Mouse (Mus musculus): Measurements from ENCODE around the gene Slc13a3.
A peak's percentile ranks its signal among the peaks of the same experiment; 100 is the strongest.

Gene Slc13a3

DNA sequence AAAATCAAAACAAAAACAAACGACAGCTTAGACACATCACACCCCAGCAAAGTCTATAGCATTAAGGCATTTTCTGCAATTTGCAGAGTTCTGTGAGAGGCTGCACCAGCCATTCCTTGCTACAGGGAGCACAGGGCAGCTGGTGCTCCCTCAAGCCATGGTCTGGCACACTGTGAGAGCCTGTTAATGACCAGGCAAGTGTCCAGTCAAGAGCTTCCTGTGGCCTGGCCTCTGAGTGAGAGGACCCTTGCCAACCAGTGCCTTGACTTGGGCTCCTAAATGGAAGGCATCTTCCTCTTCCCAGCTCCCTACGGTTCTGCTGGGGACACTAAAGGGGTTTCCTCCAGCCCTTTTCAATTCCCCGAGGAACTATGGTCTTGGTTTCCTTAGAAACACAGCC lies 59.1 kb downstream of the Slc13a3 start:
- DNase-seq (ENCODE audit: low read depth, low spot score), result no peak

DNA sequence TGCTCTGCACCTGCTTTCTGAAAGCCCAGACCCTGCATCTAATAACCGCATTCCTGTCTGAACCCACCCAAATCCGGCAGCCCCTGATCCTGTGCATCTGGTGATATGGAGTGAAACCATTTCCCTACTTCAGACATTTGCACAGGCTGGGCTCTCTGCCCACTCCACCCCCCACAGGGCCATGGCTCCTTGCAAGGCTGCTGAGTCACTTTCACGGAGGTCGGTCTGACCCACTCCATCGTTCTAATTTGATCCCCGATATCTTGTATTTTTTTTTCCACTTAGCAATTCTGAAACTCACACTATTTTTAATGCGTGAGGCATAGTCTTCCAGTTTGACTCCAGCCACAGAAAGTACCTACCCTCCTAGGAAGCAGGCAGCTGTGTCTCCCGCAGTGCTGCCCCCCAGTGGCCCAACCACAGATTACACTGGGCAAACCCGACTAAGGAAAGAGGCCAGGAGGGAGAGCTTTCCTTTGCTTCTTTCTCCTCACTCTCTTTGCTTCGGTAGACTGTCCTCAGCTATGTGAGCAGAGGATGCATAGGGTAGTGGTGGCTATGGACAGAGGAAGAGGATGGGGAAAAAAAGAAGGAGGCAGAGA lies 65.2 kb downstream of the Slc13a3 start:
- DNase-seq (ENCODE audit: low read depth, low spot score), result peak; percentile 48

DNA sequence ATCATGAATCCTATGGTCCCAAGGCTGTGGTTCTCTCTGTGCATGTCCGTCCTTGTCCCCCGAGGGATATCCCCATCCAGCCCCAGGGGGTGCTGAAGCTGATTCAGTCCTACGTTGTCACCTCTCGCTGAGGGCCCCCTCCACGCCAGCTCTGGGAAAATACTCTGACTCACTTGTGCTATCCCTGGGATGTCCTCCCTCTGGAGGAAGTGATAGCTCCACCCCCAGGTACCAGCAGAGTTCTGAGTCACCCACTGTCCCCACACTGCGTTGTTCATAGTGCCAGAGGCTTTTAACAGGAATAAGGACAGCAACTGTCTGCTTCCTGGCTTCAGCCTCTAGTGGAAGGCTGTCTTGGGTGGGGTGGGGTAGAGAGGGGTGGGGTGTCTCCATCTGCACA lies 67.7 kb downstream of the Slc13a3 start:
- DNase-seq (ENCODE audit: low read depth, low spot score), result no peak

DNA sequence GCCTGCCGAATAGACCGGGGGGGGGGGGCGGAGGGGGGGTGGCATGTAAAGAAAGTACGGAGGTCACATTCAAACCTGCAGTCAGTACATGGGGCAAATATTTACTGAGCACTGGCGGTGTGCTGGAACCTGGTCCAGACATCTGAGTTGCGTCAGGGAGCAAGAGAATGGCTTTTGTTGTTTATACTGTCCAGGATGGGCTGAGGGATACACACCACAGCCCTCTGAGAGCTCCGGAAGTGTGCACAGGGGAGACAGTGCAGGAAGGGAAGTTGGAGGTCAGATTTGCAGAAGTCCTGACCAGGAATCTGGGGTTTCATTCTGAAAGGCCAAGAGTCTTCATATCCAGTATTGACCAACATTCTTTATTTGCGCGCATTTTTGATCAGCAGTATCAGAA lies 68.1 kb downstream of the Slc13a3 start:
- DNase-seq (ENCODE audit: low read depth, low spot score), result no peak

DNA sequence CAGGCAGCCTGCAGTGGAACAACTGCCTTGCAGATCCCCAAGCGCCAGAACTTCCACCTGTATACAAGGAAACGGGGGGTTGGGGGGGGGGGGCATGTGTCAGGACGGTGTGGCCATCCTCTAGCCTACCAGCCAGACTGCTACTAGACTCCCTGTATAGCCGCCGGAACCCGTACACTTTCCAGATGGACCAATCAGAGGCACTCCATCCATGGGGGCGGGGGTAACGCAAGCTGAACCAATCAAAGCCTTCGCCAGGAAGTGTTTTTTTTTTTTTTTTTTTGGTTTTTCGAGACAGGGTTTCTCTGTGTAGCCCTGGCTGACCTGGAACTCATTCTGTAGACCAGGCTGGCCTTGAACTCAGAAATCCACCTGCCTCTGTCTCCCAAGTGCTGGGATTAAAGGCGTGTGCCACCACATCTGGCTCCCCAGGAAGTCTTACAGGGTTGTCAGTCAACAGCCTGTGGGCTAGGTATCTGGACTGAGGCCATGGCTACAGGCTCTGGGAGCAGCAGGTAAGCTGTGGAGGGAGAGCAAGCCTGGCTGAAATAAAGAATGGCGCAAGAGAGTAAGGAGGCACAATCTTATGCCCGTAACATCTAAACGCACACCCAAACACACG lies 74.8 kb downstream of the Slc13a3 start:
- DNase-seq (ENCODE audit: low read depth, low spot score), result no peak

DNA sequence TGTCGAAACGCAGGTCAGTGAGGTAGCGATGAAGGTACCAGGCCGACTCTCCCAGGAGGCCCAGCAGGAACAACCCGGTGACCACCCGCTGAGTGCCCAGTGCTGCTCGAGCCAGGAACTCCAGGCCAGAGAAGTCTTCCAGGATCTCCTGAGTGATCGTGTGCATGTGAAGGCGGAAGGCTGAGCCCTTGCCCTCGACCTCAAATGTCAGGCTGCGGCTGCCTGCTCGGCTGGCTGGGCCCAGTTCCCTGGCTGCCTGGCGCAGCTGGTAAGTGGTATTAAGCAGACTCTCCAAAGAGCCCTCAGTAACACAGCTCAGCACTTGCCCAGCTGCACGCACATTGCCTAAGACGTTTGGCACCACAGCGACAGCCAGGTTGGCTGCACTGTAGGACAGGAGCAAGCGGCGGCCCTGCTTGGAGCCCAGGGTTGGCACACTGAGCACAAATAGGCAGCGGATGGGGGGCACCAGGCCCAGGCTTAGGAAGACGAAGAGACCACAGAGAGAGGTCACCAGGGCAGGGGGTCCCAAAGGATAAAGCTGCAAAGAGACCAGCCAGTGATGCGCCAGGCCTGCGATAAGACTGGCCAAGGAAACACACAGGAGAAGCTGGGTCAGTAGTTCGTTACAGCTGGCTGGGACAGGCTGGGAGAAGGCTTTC lies 75.4 kb downstream of the Slc13a3 start:
- DNase-seq (ENCODE audit: low read depth, low spot score), result no peak

DNA sequence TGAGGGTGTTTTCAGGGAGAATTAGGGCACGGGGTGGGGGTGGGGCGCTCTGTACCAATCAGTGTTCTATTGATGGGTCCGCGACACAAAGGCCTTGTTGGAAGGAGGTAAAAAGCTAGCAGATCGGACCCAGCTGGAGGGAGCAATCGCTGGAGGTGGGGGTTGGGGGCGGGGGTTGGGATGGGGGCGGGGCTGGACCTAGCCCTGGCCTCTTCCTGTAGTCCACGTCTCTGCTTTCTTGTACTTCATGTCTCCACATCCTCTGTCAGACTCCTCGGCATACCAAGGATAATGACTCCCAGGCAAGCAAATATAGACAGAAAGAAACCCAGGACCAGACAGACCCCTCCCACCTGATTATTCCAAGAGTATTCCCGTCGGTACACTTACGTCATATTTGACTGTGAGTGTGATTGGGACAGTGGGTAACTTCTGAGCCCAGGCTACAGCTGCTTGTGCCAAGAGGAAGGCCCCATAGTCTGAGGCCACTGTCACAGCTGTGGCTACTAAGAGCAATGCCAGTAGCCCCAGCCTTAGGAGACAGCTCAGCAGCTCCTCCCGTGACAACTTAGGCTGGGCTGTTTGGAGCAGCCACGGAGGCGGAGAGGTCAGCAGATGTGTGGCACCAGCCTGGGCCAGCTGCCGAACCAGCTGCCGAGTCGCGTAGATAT lies 76.1 kb downstream of the Slc13a3 start:
- no peak for DNase-seq (ENCODE audit: low read depth, low spot score)

DNA sequence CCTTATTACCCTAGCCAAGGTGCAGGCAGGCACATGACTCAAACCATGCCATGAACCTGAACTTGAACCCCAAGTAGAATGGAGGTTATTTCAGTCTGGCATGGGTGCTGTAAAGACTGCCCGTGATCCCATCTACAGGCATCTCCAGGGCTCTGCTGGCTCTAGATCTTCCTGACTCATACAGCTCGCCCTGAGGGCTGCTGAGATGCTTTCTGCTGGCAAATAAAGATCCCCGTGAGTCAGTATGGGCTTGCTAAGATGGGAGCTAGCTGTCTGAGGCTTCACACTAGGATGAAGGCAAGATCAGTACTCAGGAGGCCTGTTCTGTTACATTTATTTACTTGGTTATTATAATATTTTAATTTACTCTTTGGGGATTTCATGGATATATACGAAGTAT lies 80.9 kb downstream of the Slc13a3 start:
- no peak for DNase-seq (ENCODE audit: low read depth, low spot score)

DNA sequence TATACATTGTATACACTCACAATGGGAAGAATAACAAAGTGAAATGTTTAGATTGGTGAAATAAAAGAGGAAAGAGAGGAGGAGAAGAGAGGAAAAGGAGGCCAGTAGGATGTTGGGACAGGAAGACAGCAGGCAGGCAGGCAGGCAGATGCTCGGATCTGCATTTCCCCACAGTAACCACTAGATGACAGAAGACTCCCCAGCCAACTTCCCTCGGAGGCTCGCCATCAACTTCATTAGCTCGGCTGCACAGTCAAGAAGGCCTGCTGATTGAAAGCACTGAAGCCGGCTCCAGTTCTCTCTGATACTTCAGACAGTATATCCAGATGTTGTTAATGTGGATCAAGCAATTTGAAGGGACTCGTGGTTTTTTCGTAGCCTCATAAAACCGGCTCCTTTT lies 81.5 kb downstream of the Slc13a3 start:
- peak; percentile 50 for DNase-seq (ENCODE audit: low read depth, low spot score)

DNA sequence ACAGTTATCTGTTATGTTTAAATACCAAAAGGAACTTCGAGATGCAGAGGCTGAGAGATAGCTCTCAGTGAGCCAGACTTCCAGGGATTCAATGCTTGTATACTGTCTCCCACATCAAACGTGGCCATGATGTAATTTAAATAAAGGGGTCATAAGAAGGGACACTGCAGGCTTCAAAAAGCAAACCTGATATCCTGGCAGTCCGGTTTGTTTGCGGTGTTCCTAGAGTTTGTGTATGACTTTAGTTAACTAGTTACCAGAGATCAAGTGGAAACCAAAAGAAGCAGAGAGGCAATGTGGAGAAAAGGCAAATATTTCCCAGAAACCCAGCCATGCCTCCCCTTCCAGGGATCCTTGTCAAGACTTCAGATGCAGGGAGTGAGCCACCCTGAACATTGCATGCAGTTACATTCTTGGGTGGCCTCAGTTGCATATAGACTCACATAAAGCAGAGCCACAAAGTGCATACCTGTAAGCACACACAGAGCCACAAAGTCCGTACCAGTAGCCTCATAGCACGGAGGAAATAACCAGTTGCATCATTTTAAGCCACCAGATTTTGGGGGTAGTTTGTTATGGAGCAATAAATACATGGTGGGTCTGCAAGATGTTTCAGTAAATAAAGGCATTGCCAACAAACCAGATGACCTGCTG lies 83.6 kb downstream of the Slc13a3 start:
- DNase-seq (ENCODE audit: low read depth, low spot score), result no peak

DNA sequence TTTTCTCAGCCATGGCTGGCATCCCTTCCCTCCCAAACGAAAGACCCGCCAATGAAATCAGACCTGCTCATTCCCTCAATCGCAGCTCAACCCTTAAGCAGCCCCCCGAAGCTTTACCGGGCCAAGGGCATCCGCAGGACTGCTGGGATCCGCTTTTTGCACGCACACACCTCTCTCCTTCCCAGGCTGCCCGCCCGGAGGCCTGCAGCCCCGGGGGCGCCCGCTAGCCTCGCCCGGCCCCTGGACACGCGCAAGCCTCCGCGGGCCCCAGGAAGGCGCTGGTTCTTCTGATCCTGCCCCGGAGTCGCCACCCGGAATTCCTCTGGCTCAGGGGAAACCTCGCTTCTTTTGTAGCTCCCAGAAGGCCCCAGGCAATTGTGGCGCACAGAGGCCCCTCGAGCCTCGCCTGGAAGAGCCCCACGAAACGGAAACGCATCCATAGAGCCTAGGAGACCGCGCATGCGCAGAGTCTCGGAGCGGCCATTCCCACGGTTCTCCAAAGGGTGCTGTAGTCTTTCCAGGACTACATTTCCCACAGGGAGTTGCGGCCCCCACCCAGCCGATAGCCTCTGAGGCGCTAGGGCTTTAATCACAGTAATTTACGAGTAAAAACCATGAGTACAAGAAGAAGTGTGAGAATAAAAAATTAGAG lies 85.1 kb downstream of the Slc13a3 start, which contains the start of gene Zfp334:
Gene Zfp334 (minus strand): TSS at position 416 of the 652 bp plus-strand sequence.
- DNase-seq (ENCODE audit: low read depth, low spot score), result no peak

DNA sequence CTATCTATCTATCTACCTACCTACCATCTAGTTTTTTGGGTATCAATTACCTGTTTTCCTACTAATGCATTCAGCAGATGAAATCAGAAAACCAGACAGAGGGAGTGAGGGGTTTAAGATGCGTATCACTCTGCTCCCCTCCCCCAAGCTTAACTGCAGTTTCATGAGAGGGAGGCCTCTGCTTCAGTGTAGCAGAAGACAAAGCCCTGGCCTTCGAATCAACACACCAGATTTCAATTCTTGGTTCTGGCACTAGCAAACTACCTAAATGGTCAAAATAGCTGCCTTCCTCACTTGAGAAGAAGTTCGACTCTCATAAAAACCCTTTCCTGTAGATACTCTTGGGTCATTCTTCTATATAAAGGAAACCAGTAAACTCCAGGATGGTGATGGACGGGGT lies 85.7 kb downstream of the Slc13a3 start:
- DNase-seq (ENCODE audit: low read depth, low spot score), result no peak

DNA sequence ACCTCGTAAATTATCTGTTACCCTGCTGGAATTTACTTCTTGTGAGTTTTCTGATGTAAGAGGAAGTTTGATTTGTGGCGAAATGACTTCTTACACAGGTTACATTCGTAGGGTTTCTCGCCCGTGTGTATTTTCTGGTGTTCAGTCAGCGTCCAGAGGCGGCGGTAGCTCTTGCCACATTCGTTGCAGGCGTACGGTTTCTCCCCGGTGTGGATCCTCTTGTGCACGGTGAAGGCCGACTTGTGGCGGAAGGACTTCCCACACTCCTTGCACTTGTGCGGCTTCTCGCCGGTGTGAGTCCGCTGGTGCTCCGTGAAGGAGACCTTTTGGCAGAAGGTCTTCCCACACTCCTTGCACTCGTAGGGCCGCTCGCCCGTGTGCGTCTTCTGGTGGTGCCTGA lies 93.0 kb downstream of the Slc13a3 start:
- DNase-seq (ENCODE audit: low read depth, low spot score), result no peak

DNA sequence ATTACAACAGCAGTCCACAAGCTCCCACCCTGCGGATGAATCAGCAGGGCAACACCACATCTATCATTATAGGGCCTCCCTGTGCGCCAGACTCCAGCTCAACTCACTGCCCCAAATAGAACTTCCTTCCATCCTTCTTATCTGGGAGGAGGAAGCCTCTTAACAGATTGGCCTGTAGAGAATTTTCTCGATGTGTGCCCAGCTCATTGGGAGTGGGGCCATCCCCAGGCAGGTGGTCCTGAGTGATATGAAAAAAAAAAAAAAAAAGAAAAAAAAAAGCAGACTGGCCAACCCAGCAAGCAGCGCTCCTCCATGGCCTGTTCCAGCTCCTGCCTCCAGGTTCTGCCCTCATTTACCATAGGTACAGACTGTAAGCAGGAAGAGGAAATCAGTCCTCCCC lies 97.0 kb downstream of the Slc13a3 start:
- DNase-seq (ENCODE audit: low read depth, low spot score), result no peak

DNA sequence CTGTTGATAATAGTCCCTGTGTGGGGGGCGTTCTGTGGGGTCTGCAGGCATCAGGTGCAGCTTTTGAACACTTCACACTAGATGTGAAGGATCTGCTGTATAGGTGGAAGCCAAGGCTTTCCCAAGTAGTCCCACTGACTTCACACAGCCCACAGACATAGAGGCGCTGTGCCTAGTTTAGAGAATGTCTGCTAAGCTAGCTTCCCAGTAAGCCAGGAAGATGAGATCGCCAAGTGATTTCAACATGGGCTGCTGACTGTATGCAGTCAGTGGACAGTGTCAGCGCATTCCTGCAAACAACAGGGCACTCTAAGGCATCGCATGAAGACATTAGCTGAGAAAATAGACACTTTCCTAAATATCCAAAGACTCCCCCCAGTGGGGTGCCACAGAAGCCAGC lies 97.6 kb downstream of the Slc13a3 start:
- no peak for DNase-seq (ENCODE audit: low read depth, low spot score)

DNA sequence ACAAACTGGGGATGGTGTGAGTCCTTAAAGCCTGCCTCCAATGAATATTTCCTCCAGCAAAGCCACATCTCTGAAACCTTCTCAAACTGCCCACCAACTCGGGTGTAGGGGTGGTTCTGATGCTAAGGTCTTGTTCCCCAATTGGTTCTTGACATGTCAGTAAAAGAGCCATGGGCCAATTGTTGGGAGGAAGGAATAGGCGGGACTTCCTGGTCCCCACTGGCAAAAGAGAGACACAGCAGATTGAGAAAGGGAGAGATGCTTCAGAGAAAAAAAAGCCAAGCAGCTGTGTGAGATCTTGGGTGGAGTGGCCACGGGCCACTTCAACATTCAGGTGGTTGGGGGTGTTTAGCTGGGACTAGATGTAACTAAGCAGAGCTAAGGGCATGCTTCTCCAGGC lies 102.0 kb downstream of the Slc13a3 start:
- no peak for DNase-seq (ENCODE audit: low read depth, low spot score)

DNA sequence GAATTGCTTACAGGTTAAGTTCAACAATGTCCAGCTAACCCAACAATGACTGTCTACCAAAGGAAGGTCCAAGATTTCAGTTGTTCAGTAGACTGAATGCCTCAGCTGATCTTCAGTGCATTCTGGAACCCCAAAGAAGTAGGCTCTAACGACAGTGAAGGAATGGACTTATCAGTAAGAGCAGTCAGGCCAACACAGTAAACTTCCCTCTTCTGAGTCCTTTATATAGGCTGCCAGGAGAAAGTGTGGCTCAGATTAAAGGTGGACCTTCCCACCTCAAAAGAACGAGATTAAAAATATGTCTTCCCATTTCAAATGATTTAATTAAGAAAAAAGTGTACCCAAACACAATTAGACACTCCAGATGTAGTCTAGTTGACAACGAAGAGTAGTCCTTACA lies 102.7 kb downstream of the Slc13a3 start:
- no peak for DNase-seq (ENCODE audit: low read depth, low spot score)

DNA sequence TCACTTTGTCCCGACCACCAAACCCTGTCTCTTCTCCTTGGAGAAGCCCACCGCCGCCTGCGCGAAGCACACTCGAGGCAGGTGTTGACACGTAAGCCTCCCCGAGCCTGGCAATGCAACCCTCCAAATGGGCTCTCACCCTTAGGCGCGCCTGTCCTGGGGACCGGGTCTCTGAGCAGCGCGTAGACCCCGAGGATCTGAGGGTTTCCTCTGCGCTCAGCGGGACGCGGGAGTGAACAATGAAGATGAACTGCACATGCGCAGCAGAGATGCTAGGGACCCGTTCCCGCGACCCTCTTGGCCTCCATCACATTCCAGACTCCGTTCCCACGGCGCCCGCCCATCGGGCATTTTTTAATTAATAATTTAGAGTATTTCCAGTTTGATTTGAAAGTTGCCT lies 104.5 kb downstream of the Slc13a3 start, which contains the start of gene Zfp663:
Gene Zfp663 (minus strand): TSS at position 234 of the 400 bp plus-strand sequence.
- DNase-seq (ENCODE audit: low read depth, low spot score), result no peak

DNA sequence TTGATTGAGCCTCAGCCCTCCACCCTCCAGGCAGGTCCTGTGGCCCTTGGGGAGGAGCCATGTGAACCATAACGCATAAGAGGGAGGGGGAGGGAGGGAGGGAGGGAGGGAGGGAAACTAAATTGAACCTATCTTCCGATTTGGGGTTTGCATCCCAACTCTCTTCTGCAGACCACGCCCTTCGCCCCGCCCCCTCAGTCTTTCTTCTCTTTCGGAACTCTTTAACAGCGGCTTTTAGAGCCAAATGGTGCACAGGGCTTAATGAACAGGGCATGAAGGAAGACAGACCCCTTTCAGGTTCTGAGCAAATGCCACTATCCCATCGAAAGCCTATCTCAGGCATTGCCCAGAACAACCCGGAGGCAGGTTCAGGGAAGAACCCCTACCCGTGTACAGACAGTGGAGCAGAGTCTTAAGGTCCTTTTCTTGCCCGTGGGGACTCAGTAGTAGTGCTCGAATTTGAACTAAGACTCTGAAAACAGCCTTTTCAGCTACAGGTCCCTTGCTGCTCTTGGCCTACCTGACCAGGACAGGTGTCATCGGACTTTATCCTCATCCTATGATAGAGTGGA lies 105.1 kb downstream of the Slc13a3 start:
- no peak for DNase-seq (ENCODE audit: low read depth, low spot score)

DNA sequence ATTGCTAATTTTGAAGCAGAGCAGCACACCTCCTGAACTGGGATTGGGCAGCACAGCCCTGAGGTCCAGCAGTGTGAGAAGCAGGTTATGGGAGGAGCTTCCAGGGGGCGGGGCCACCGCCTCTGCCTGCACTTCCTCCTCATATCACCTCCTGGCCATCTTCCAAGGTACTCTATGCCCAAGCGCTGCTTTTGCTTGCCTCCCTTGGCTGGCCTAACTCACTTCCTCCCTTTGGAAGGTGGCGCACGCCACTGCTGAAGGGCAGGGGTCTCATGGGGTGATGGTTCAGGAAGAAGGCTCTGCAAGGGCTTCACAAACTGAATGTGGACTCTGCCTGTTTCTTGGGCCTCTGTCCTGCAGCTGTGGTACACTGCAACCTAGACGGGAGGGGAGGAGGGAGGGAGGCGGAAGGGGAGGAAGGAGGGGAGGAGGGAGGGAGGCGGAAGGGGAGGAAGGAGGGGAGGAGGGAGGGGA lies 105.9 kb downstream of the Slc13a3 start:
- peak; percentile 54 for DNase-seq (ENCODE audit: low read depth, low spot score)
